Mouse (Mus musculus) A20 (cell line): ENCODE measurements at regions not wholly inside any gene's neighbourhood (a gene's known extent, or its start where the extent isn't known, plus 50 kb on each side); places are given as distances from the start of the nearest gene placed in this dataset.

ENCODE experiments used
- DNase-seq: peaks from one replicate; pipeline ENCODE4 v3.0.0-alpha.2; 2011; ENCODE audit warnings: low read depth, low spot score

DNA sequence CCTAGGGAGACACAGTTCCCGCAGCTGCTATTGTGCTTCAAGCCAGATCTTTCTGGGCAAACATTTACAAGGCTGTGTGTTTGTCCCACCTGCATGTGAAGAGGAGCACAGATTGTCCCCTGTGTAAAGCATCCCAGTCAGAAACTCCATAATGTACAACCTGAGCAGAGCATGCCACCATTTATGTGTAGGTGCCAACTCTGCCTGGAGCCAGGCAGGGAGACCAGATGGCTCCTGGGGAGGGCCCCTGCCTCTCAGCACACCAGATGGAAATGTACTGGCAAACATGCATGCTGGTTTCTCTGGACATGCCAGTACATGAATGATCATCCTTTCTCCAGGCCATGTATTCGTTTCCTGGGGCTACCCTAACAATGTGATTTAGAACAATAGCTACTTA is 98.6 kb upstream of the Foxp3 start:
- DNase-seq, result no peak

DNA sequence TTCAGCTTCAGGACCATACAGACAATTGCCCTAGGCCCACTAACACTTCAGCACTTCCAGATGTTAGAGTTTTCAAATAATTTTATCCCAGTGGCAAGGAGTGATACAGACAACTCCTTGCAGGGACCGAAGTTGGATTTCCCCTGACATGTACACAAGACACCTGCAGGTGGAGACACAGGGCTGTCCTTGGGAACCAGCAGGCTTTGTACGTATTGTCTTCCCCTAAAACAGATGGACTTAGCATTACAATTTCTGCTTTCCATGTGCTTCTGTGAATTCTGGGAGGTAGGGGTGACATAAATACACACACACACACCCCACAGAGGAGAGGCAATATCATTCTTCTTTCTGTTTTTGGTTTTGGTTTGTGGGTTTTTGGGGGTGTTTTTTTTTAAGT is 98.2 kb upstream of the Usp27x start:
- peak; percentile 52 for DNase-seq

GRCm38 (mm10) chrX:7469801-7470200 is 94.2 kb upstream of the Usp27x start:
- no peak for DNase-seq

DNA sequence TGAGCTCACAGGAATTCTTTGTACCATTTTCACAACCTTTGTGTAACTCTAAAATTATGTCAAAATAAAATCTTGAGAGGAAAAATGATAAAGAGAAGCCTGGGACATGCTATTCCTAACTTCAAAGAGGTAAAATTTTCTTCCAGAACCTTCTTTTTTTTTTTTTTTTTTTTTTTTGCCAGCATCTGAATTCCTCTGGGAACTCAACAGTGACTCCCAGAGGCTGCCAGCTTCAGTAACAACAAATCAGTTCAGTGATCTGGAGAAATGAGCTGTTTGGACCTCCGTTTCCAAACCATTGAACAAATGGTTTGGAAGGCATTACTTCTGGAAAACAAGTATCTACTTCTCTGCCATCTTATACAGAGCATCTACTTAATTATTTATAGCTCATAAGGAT is 92.4 kb upstream of the Usp27x start:
- no peak for DNase-seq

- no peak for DNase-seq
Observed at GRCm38 (mm10) chrX:7456851-7457250, 81.2 kb upstream of the Usp27x start.

DNA sequence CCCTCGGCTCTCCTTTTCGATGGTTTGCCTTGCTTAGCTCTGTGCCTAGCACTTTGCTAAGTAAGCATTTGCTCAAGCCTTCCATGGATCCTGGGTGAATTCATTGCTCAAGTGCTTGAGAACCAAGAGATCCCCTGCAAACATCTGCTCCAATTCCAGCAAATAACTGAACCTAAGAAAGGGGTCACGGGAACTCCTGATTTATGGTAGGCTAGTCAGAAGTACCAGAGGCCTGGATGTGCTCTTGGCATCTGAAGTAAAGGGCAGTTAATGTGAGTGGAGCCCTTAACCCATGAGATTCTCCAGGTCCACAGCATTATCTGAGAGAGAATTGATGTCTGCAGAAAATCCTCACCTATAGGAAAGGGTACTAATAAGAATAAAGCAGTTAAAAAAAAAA is 69.4 kb upstream of the Usp27x start:
- no peak for DNase-seq

- DNase-seq, result no peak
Observed at GRCm38 (mm10) chrX:7444583-7444982, 69.0 kb upstream of the Usp27x start.

DNA sequence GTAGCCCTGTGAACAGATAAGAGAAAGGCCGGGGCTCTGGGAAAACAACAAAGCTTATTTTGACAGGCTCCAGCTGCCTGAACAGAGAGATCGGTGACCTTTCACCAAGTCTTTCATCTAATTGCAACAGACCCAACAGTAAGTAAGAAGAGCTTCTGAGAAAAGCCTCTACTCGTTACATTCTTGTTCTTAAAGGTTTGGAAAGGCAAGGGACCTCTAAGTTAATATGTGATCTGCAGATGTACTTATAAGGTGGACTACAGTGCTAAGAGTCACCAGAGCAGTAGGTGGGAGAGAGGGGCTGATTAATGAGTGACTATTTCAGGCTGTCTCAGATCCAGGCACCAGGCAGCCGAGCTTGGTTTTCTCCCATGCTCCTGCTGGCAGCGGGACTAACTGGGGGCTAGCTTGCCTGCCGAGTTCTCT is 68.4 kb upstream of the Usp27x start:
- no peak for DNase-seq

DNA sequence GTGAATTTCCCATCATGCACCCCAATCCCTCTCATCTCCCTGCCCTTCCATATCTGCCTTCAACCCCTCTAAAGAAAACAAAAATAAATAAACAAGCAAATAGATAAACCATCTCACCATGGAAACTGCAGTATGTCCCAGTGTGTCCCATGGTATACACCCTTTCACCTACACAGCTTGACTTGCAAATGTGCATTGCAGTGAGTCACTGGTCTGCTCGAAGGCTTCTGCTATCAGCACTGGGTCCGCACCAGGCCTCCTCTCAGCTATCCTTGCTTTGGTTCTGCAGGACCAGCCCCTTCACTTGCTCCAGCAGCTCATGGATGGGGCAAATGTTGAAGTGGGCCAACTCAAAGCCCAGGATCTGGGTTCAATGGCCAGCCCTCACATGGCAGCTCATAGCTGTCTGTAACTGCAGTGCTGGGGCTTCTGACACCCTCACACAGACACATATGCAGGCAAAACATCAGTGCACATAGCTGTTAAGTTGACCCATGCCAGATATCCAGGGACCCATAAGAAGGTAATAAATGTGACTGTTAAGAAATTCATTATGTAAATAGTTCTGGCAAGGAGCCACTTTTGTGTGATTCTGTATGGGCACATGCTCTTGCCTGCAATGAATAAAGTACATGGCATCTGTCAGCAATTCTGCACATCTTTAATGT is 59.9 kb upstream of the Usp27x start:
- no peak for DNase-seq

- DNase-seq, result no peak
Observed at GRCm38 (mm10) chrX:7434268-7434667, 58.6 kb upstream of the Usp27x start.

DNA sequence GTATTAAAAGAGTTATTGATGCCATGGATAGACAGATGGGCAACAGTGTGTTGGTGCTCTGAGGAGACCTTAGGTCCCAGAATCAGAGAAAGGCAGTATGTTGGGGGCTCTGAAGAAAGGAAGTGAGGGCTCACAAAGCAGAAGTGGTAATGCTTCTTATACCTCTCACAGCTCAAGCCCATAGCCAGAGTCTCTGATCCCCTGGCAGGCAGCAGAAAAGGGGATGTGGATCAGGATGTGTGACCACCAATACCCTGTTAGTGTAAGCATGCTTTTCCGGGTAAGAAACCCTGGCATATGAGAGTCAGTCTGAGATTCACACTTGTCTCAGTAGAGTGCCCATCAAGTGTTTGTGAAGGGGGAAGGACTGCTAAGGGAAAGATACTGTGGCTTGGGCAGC is 54.8 kb upstream of the Usp27x start:
- no peak for DNase-seq

DNA sequence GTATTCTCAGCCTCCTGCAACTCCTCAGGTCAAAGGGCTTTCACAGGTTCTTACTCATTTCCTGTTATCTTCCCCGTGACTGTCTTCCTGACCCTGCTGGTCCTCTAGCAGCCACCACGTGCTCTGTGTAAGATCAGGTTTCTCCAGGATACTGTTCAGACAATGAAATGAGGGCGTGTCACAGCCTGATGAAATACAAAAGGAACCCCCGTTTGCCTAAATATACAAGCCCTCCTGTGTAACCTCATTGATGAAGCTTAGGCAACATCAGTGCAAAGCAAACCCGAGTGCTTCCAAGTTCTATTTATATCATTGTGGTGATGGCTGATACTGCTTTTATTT is 53.9 kb upstream of the Usp27x start:
- no peak for DNase-seq

- DNase-seq, result no peak
Observed at GRCm38 (mm10) chrX:7428621-7429523, 53.2 kb upstream of the Usp27x start.
